Mouse (Mus musculus) heart, postnatal 0 days (tissue): Measurements from ENCODE around the gene Slc31a2. TPM values are rescaled to one million over a fixed set of nuclear protein-coding genes. Genes with fewer than 3 reads are reported as not detected.
A peak's percentile ranks its signal among the peaks of the same experiment; 100 is the strongest.

ENCODE experiments used
- ATAC-seq: fragments of 200-750 bp; cut with Nextera tagmentation; 2 replicates; pipeline ENCODE4 v1.8.0; 2017; ENCODE audit warnings: low read depth, moderate number of reproducible peaks, moderate library complexity; ENCODE audit not compliant: insufficient read depth
- DNase-seq: peaks from one replicate; pipeline ENCODE4 v3.0.0-alpha.2; 2016; ENCODE audit warnings: low spot score
- H3K27ac ChIP-seq: fragments of 300-500 bp; sonication (generic); 2 replicates; pipeline ENCODE4 v1.5.1; 2014; ENCODE audit warnings: low read depth, mild to moderate bottlenecking
- H3K27me3 ChIP-seq: fragments of 300-500 bp; sonication (generic); 2 replicates; pipeline ENCODE4 v1.6.1; 2014; ENCODE audit warnings: low read length, mixed read lengths; ENCODE audit not compliant: control insufficient read depth, insufficient read depth
- H3K36me3 ChIP-seq: fragments of 300-500 bp; sonication (generic); replicated peaks from 2 replicates; pipeline ENCODE4 v1.6.1; 2014; ENCODE audit warnings: low read length, mixed read lengths; ENCODE audit not compliant: control insufficient read depth, insufficient read depth
- H3K4me1 ChIP-seq: fragments of 300-500 bp; sonication (generic); 2 replicates; pipeline ENCODE4 v1.6.1; 2014; ENCODE audit warnings: antibody characterized with exemption; ENCODE audit not compliant: control insufficient read depth, insufficient read depth
- H3K4me2 ChIP-seq: fragments of 300-500 bp; sonication (generic); 2 replicates; pipeline ENCODE4 v1.6.1; 2014; ENCODE audit warnings: low read depth, mild to moderate bottlenecking, low read length, moderate library complexity
- H3K4me3 ChIP-seq: fragments of 300-500 bp; sonication (generic); 2 replicates; pipeline ENCODE4 v1.5.1; 2014; ENCODE audit warnings: low read depth, low read length
- H3K9ac ChIP-seq: fragments of 300-500 bp; sonication (generic); replicated peaks from 2 replicates; pipeline ENCODE4 v1.6.1; 2014; ENCODE audit warnings: low read depth, low read length, mixed read lengths
- H3K9me3 ChIP-seq: fragments of 300-500 bp; sonication (generic); replicated peaks from 2 replicates; pipeline ENCODE4 v1.6.1; 2016; ENCODE audit warnings: low read length; ENCODE audit not compliant: control insufficient read depth
- CTCF ChIP-seq: IDR thresholded peaks from 2 replicates; pipeline ENCODE4 v1.5.1; 2016; ENCODE audit warnings: antibody characterized with exemption, control low read depth, low read depth
- EP300 ChIP-seq: IDR thresholded peaks from 2 replicates; pipeline ENCODE4 v1.6.1; 2016; ENCODE audit warnings: antibody characterized with exemption, low read depth
- WGBS: fragments of 180-500 bp; shearing (Covaris S2); extraction: QIAGEN DNeasy Blood & Tissue Kit; methylation state at CpG from one replicate; pipeline ENCODE4 v1.1.7; 2014; 5-methylcytosine and 5-hydroxymethylcytosine counted together
- polyA plus RNA-seq: library from polyadenylated mRNA; unstranded; fragments of >200 nt; fragmentation: Nextera tagmentation; extraction: Ambion mirVana; gene quantifications from 2 replicates; pipeline ENCODE4 v1.2.1, GENCODE M21; 2015
- total RNA-seq: library from RNA; depleted of rRNA; stranded (reverse); fragments of >200 nt; gene quantifications from 2 replicates; pipeline ENCODE4 v1.2.3, GENCODE M21; 2014; ENCODE audit warnings: low replicate concordance

Slc31a2 gene
- total and polyA plus RNA-seq, 2 experiments from 2014 or later: 15.6 to 33.2 TPM

- ATAC-seq: no peak
- peaks cover 84% of the 10 kb centered on the region for H3K36me3 ChIP-seq
These were observed 63.7 kb downstream of the Slc31a2 start for GRCm38 (mm10) chr4:62326111-62326510.

GRCm38 (mm10) chr4:62328941-62329660 lies 66.7 kb downstream of the Slc31a2 start:
- no peak overlapping the region for H3K4me2 ChIP-seq
- 57% methylated on average over 6 of the region's 6 CpGs for WGBS
- H3K4me3 ChIP-seq: no peak overlapping the region
- no peaks in the 10 kb centered on the region for H3K4me1 ChIP-seq
- DNase-seq (no peak), ATAC-seq (no peak)
- H3K9me3 ChIP-seq: no peaks in the 10 kb centered on the region
- TF ChIP-seq CTCF (no peak), EP300 (no peak)
- H3K27ac ChIP-seq: no peak overlapping the region
- no peaks in the 10 kb centered on the region for H3K27me3 ChIP-seq
- peaks cover 70% of the 10 kb centered on the region for H3K36me3 ChIP-seq
- H3K9ac ChIP-seq: no peak overlapping the region

More at GRCm38 (mm10) chr4:62326111-62326510, 63.7 kb downstream of the Slc31a2 start:
- TF ChIP-seq EP300 (no peak), CTCF (no peak)
- no peaks in the 10 kb centered on the region for H3K4me1 ChIP-seq
- H3K4me2 ChIP-seq: no peak overlapping the region
- no peaks in the 10 kb centered on the region for H3K9me3 ChIP-seq
- H3K27ac ChIP-seq: no peak overlapping the region
- no peak overlapping the region for H3K4me3 ChIP-seq
- DNase-seq: no peak
- H3K9ac ChIP-seq: no peak overlapping the region
- no peaks in the 10 kb centered on the region for H3K27me3 ChIP-seq

- TF ChIP-seq CTCF (peak; percentile 45), EP300 (no peak)
- Histone ChIP-seq H3K4me3 (no peak overlapping the region), H3K4me2 (no peak overlapping the region), H3K27me3 (no peaks in the 10 kb centered on the region), H3K9ac (no peak overlapping the region), H3K4me1 (no peaks in the 10 kb centered on the region), H3K36me3 (peaks cover 65% of the 10 kb centered on the region), H3K27ac (no peak overlapping the region), H3K9me3 (no peaks in the 10 kb centered on the region)
- peak; percentile 51; the same call in 1 of the 2 replicates for ATAC-seq
- 60% methylated on average over 5 of the region's 5 CpGs for WGBS
- no peak for DNase-seq
These were observed 69.6 kb downstream of the Slc31a2 start for GRCm38 (mm10) chr4:62331977-62332376.

- no peak for ATAC-seq
- no peak for DNase-seq
- Histone ChIP-seq H3K9me3 (no peaks in the 10 kb centered on the region), H3K27ac (no peak overlapping the region), H3K4me2 (no peak overlapping the region), H3K4me3 (no peak overlapping the region), H3K27me3 (no peaks in the 10 kb centered on the region), H3K4me1 (no peaks in the 10 kb centered on the region), H3K9ac (no peak overlapping the region), H3K36me3 (peaks cover 68% of the 10 kb centered on the region)
- 86% methylated on average over 5 of the region's 5 CpGs for WGBS
- TF ChIP-seq CTCF (no peak), EP300 (no peak)
These were observed 76.2 kb downstream of the Slc31a2 start for GRCm38 (mm10) chr4:62338536-62338935.

- no peak for TF ChIP-seq EP300
- peak; percentile 20; the same call in 1 of the 2 replicates for TF ChIP-seq CTCF
- H3K9me3 ChIP-seq: no peaks in the 10 kb centered on the region
- H3K4me2 ChIP-seq: no peak overlapping the region
- H3K4me1 ChIP-seq: 0 out of 2 replicates have a peak, but pooled peaks cover 3% of the 10 kb centered on the region
- H3K27ac ChIP-seq: no peak overlapping the region
- H3K9ac ChIP-seq: no peak overlapping the region
- ATAC-seq: no peak
- H3K27me3 ChIP-seq: no peaks in the 10 kb centered on the region
- WGBS: 74% methylated on average over 1 of the region's 1 CpGs
- peaks cover 62% of the 10 kb centered on the region for H3K36me3 ChIP-seq
- DNase-seq: no peak
- no peak overlapping the region for H3K4me3 ChIP-seq
These were observed 81.6 kb downstream of the Slc31a2 start for GRCm38 (mm10) chr4:62344000-62344399.

- DNase-seq: no peak
- no peak for ATAC-seq
- Histone ChIP-seq H3K27me3 (no peaks in the 10 kb centered on the region), H3K4me2 (no peak overlapping the region), H3K9ac (no peak overlapping the region), H3K36me3 (peaks cover 47% of the 10 kb centered on the region), H3K4me3 (no peak overlapping the region), H3K27ac (no peak overlapping the region), H3K4me1 (0 out of 2 replicates have a peak, but pooled peaks cover 3% of the 10 kb centered on the region), H3K9me3 (no peaks in the 10 kb centered on the region)
- no peak for TF ChIP-seq EP300
- no peak for TF ChIP-seq CTCF
- WGBS: 65% methylated on average over 4 of the region's 4 CpGs
These were observed 83.5 kb downstream of the Slc31a2 start for GRCm38 (mm10) chr4:62345827-62346226.
